ENCODE assay signal across 8 mouse cellular contexts in genomic region chr4:7455130-7455529, GRCm38 (mm10).
DNase-seq lines count a peak whose midpoint lies in the region; ATAC-seq and TF ChIP-seq lines count a peak whose summit lies in the region.

No protein-coding gene starts in this region.

- H3K27me3 ChIP-seq in forebrain, embryonic 10.5 days (ENCODE audit: poor library complexity, severe bottlenecking), result no peaks in the 10 kb centered on the region
- no peaks in the 10 kb centered on the region for H3K27me3 ChIP-seq in forebrain, postnatal 0 days (ENCODE audit: insufficient read depth, low read length)
- H3K27me3 ChIP-seq in hindbrain, embryonic 14.5 days (ENCODE audit: control insufficient read depth, insufficient read depth, low read length), result no peaks in the 10 kb centered on the region
- no peaks in the 10 kb centered on the region for H3K27me3 ChIP-seq in midbrain, embryonic 14.5 days (ENCODE audit: control insufficient read depth, insufficient read depth, low read length)

- no peak overlapping the region for H3K4me2 ChIP-seq in forebrain, postnatal 0 days (ENCODE audit: low read depth)
- H3K4me2 ChIP-seq in hindbrain, embryonic 14.5 days (replicated peaks), result no peak overlapping the region
- H3K4me2 ChIP-seq in midbrain, embryonic 14.5 days (ENCODE audit: low read length), result no peak overlapping the region

- H3K4me3 ChIP-seq in forebrain, embryonic 10.5 days, result no peak overlapping the region
- H3K4me3 ChIP-seq in forebrain, postnatal 0 days (ENCODE audit: low read depth, low read length), result no peak overlapping the region
- no peak overlapping the region for H3K4me3 ChIP-seq in hindbrain, embryonic 14.5 days (replicated peaks; ENCODE audit: low read length)
- H3K4me3 ChIP-seq in midbrain, embryonic 14.5 days (replicated peaks; ENCODE audit: low read depth, low read length), result no peak overlapping the region

- no peak for ATAC-seq in forebrain, postnatal 0 days
- no peak for ATAC-seq in hindbrain, embryonic 14.5 days (ENCODE audit: low FRiP score)
- no peak for ATAC-seq in midbrain, embryonic 14.5 days (ENCODE audit: low FRiP score, low TSS enrichment)
- no peak for ATAC-seq in monocyte, adult 5-6 weeks (replicated peaks; ENCODE audit: insufficient number of reproducible peaks, low FRiP score, low TSS enrichment, poor library complexity, severe bottlenecking)

- H3K9ac ChIP-seq in forebrain, postnatal 0 days, result no peak overlapping the region
- no peak overlapping the region for H3K9ac ChIP-seq in hindbrain, embryonic 14.5 days
- no peak overlapping the region for H3K9ac ChIP-seq in midbrain, embryonic 14.5 days (replicated peaks; ENCODE audit: low read length)

- DNase-seq in forebrain, embryonic 10.5 days (ENCODE audit: extremely low spot score, low spot score), result no peak
- no peak for DNase-seq in forebrain, postnatal 0 days
- peak; percentile 53 for DNase-seq in 416B (ENCODE audit: low read depth)
- no peak for DNase-seq in hindbrain, embryonic 14.5 days (ENCODE audit: low spot score)
- DNase-seq in midbrain, embryonic 14.5 days, result peak; percentile 60
- DNase-seq in left cerebral cortex, adult 11 months (ENCODE audit: low spot score), result no peak
- DNase-seq in layer of hippocampus, postnatal 25 days (ENCODE audit: extremely low spot score in 1 of 2, low spot score in 1 of 2), result no peak

- WGBS in forebrain, embryonic 10.5 days, result 29% methylated on average over 9 of the region's 9 CpGs
- WGBS in forebrain, postnatal 0 days, result 31% methylated on average over 9 of the region's 9 CpGs
- WGBS in hindbrain, embryonic 14.5 days, result 9% methylated on average over 8 of the region's 9 CpGs
- WGBS in midbrain, embryonic 14.5 days, result 31% methylated on average over 9 of the region's 9 CpGs

- peaks cover 14% of the 10 kb centered on the region for H3K4me1 ChIP-seq in forebrain, embryonic 10.5 days
- H3K4me1 ChIP-seq in forebrain, postnatal 0 days (ENCODE audit: insufficient read depth), result no peaks in the 10 kb centered on the region
- peaks cover 8% of the 10 kb centered on the region; the same call in 1 of the 2 replicates for H3K4me1 ChIP-seq in hindbrain, embryonic 14.5 days (replicated peaks; ENCODE audit: control insufficient read depth, insufficient read depth, low read length)
- H3K4me1 ChIP-seq in midbrain, embryonic 14.5 days (ENCODE audit: control insufficient read depth, insufficient read depth, low read length), result 0 out of 2 replicates have a peak, but pooled peaks cover 3% of the 10 kb centered on the region

- no peaks in the 10 kb centered on the region for H3K36me3 ChIP-seq in forebrain, embryonic 10.5 days (replicated peaks)
- no peaks in the 10 kb centered on the region for H3K36me3 ChIP-seq in forebrain, postnatal 0 days (ENCODE audit: insufficient read depth)
- no peaks in the 10 kb centered on the region for H3K36me3 ChIP-seq in hindbrain, embryonic 14.5 days (replicated peaks; ENCODE audit: control insufficient read depth, insufficient read depth)
- no peaks in the 10 kb centered on the region for H3K36me3 ChIP-seq in midbrain, embryonic 14.5 days (ENCODE audit: control insufficient read depth, insufficient read depth, low read length)

- 0 out of 2 replicates have a peak overlapping the region, but pooled peaks have one; percentile 44 for H3K27ac ChIP-seq in forebrain, embryonic 10.5 days
- no peak overlapping the region for H3K27ac ChIP-seq in forebrain, postnatal 0 days (ENCODE audit: low read depth, low read length)
- H3K27ac ChIP-seq in hindbrain, embryonic 14.5 days, result 0 out of 2 replicates have a peak overlapping the region, but pooled peaks have one; percentile 16
- H3K27ac ChIP-seq in midbrain, embryonic 14.5 days (replicated peaks; ENCODE audit: low read depth, low read length), result no peak overlapping the region

- TF ChIP-seq CTCF in forebrain, postnatal 0 days (IDR thresholded peaks at IDR 0.05; ENCODE audit: low read depth), result no peak

- no peaks in the 10 kb centered on the region for H3K9me3 ChIP-seq in forebrain, embryonic 10.5 days
- no peaks in the 10 kb centered on the region for H3K9me3 ChIP-seq in forebrain, postnatal 0 days (ENCODE audit: low read length)
- H3K9me3 ChIP-seq in hindbrain, embryonic 14.5 days (ENCODE audit: control insufficient read depth, low read length), result no peaks in the 10 kb centered on the region
- H3K9me3 ChIP-seq in midbrain, embryonic 14.5 days (ENCODE audit: control insufficient read depth, low read length), result no peaks in the 10 kb centered on the region

Comparison
In these comparisons a context has a peak if more than half of its experiments do, and no peak if none do; other contexts are left out.
1. H3K27ac ChIP-seq: peak in forebrain, embryonic 10.5 days (single experiment) and hindbrain, embryonic 14.5 days (single experiment); none in forebrain, postnatal 0 days (single experiment) and midbrain, embryonic 14.5 days (single experiment).
2. DNase-seq: peak in 416B (single experiment) and midbrain, embryonic 14.5 days (single experiment); none in forebrain, embryonic 10.5 days (single experiment), forebrain, postnatal 0 days (single experiment), hindbrain, embryonic 14.5 days (single experiment), left cerebral cortex, adult 11 months (single experiment) and layer of hippocampus, postnatal 25 days (0 of 2).